10 mouse cellular contexts compared by ENCODE assay signal in genomic region chr12:17431812-17432332, GRCm38 (mm10).
"Had no signal": no experiment of that assay in that cellular context is flagged by ENCODE, and none has a peak within 500 bp of the region (broad histone marks: within the 10 kb centered on the region; RNA-seq: fewer than 3 reads in every experiment).

No protein-coding gene starts in this region.

- H3K27ac ChIP-seq: left cerebral cortex, adult 2 months; limb, embryonic 10.5 days; neural tube, embryonic 12.5 days had no signal

- H3K27me3 ChIP-seq: neural tube, embryonic 12.5 days had no signal

- H3K4me2 ChIP-seq: liver, embryonic 11.5 days; lung, embryonic 14.5 days; neural tube, embryonic 12.5 days had no signal

- DNase-seq: kidney, adult 2 months; lung, embryonic 14.5 days; midbrain, embryonic 14.5 days; thymus, postnatal 25 days had no signal

- H3K9me3 ChIP-seq: limb, embryonic 10.5 days; neural tube, embryonic 12.5 days had no signal

- H3K4me3 ChIP-seq: left cerebral cortex, adult 2 months; limb, embryonic 10.5 days; myocyte; neural tube, embryonic 12.5 days had no signal

- H3K4me1 ChIP-seq: limb, embryonic 10.5 days had no signal

- ATAC-seq: intestine, embryonic 16.5 days had no signal

- H3K9ac ChIP-seq: lung, embryonic 14.5 days; neural tube, embryonic 12.5 days had no signal
